Mouse (Mus musculus): ENCODE results near the gene Arl5c.

Arl5c gene

GRCm38 (mm10) chr11:97996691-97997090, 710 bp upstream of the Arl5c start:
- no peak for DNase-seq (ENCODE audit: extremely low spot score, low read depth, low spot score)

GRCm38 (mm10) chr11:97994539-97995100, 1.4 kb downstream of the Arl5c start:
- no peak for DNase-seq (ENCODE audit: extremely low spot score, low read depth, low spot score)

GRCm38 (mm10) chr11:97988530-97989096, 7.4 kb downstream of the Arl5c start:
- DNase-seq (ENCODE audit: extremely low spot score, low read depth, low spot score), result peak; percentile 93

- peak; percentile 92 for DNase-seq (ENCODE audit: extremely low spot score, low read depth, low spot score)
Observed at GRCm38 (mm10) chr11:97987551-97988526, 8.1 kb downstream of the Arl5c start.

GRCm38 (mm10) chr11:97986738-97987465, 9.1 kb downstream of the Arl5c start:
- no peak for DNase-seq (ENCODE audit: extremely low spot score, low read depth, low spot score)

- no peak for DNase-seq (ENCODE audit: extremely low spot score, low read depth, low spot score)
Observed at GRCm38 (mm10) chr11:97985727-97986677, 10.0 kb downstream of the Arl5c start, which contains the start of gene Plxdc1. Gene Plxdc1, minus strand, starts transcription at chr11:97986444.

GRCm38 (mm10) chr11:97983983-97984382, 12.0 kb downstream of the Arl5c start:
- no peak for DNase-seq (ENCODE audit: extremely low spot score, low read depth, low spot score)

- no peak for DNase-seq (ENCODE audit: extremely low spot score, low read depth, low spot score)
Observed at GRCm38 (mm10) chr11:97983506-97983905, 12.5 kb downstream of the Arl5c start.

- DNase-seq (ENCODE audit: extremely low spot score, low read depth, low spot score), result no peak
Observed at GRCm38 (mm10) chr11:97982721-97983120, 13.3 kb downstream of the Arl5c start.

GRCm38 (mm10) chr11:97980531-97980966, 15.4 kb downstream of the Arl5c start:
- DNase-seq (ENCODE audit: extremely low spot score, low read depth, low spot score), result peak; percentile 33

GRCm38 (mm10) chr11:97979824-97980495, 16.0 kb downstream of the Arl5c start:
- no peak for DNase-seq (ENCODE audit: extremely low spot score, low read depth, low spot score)

GRCm38 (mm10) chr11:97978392-97978791, 17.6 kb downstream of the Arl5c start:
- DNase-seq (ENCODE audit: extremely low spot score, low read depth, low spot score), result no peak

- DNase-seq (ENCODE audit: extremely low spot score, low read depth, low spot score), result no peak
Observed at GRCm38 (mm10) chr11:97977797-97978196, 18.2 kb downstream of the Arl5c start.

- DNase-seq (ENCODE audit: extremely low spot score, low read depth, low spot score), result no peak
Observed at GRCm38 (mm10) chr11:97974746-97975145, 21.2 kb downstream of the Arl5c start.

- DNase-seq (ENCODE audit: extremely low spot score, low read depth, low spot score), result no peak
Observed at GRCm38 (mm10) chr11:97974141-97974540, 21.8 kb downstream of the Arl5c start.

- DNase-seq (ENCODE audit: extremely low spot score, low read depth, low spot score), result no peak
Observed at GRCm38 (mm10) chr11:97972434-97972833, 23.5 kb downstream of the Arl5c start.

- no peak for DNase-seq (ENCODE audit: extremely low spot score, low read depth, low spot score)
Observed at GRCm38 (mm10) chr11:97971232-97971631, 24.7 kb downstream of the Arl5c start.

- DNase-seq (ENCODE audit: extremely low spot score, low read depth, low spot score), result no peak
Observed at GRCm38 (mm10) chr11:97970771-97971170, 25.2 kb downstream of the Arl5c start.

GRCm38 (mm10) chr11:97968385-97968784, 27.6 kb downstream of the Arl5c start:
- DNase-seq (ENCODE audit: extremely low spot score, low read depth, low spot score), result no peak

All from hindlimb bud, embryonic 11.5 days (tissue).